Mouse (Mus musculus) stomach, embryonic 14.5 days (tissue): ENCODE results near the gene Dkkl1. TPM values are rescaled to one million over a fixed set of nuclear protein-coding genes. Genes with fewer than 3 reads are reported as not detected.

Experiments
- microRNA-seq: library from miRNA; unstranded; fragments of <30 nt; microRNA quantifications from one replicate; pipeline ENCODE4, GENCODE M21; 2016
- polyA plus RNA-seq: library from polyadenylated mRNA; unstranded; fragments of >200 nt; fragmentation: Nextera tagmentation; extraction: Ambion mirVana; gene quantifications from 2 replicates; pipeline ENCODE4 v1.2.1, GENCODE M21; 2014

The Dkkl1 gene
- polyA plus RNA-seq, 1 experiment from 2014 or later = 0.45 TPM

Small RNA genes lying within 50 kb of the gene (microRNA-seq; reads per million reads assigned to microRNA genes)
- not detected for gene Mir7055

Other genes with a start within 250 kb of the Dkkl1 start
- 24.7 and 25.0 TPM in 2 replicates for gene Cpt1c, start 237.3 kb downstream of the Dkkl1 start, polyA plus RNA-seq
- gene Prmt1, start 225.6 kb downstream of the Dkkl1 start, polyA plus RNA-seq = 165 and 186 TPM in 2 replicates
- 89.2 and 96.0 TPM in 2 replicates for gene Irf3, start 214.5 kb downstream of the Dkkl1 start, polyA plus RNA-seq
- gene Bcl2l12, start 213.4 kb downstream of the Dkkl1 start, polyA plus RNA-seq = 60.6 and 62.9 TPM in 2 replicates
- gene Scaf1, start 195.8 kb downstream of the Dkkl1 start, polyA plus RNA-seq = 48.9 and 49.8 TPM in 2 replicates
- 71.0 and 75.0 TPM in 2 replicates for gene Rras, start 194.2 kb downstream of the Dkkl1 start, polyA plus RNA-seq
- gene Prr12, start 159.3 kb downstream of the Dkkl1 start, polyA plus RNA-seq = 13.7 and 17.8 TPM in 2 replicates
- gene Nosip, start 149.7 kb downstream of the Dkkl1 start, polyA plus RNA-seq = 58.9 and 63.6 TPM in 2 replicates
- gene Prrg2, start 149.5 kb downstream of the Dkkl1 start, polyA plus RNA-seq = 20.7 and 20.9 TPM in 2 replicates
- gene Rcn3, start 119.9 kb downstream of the Dkkl1 start, polyA plus RNA-seq = 418 and 432 TPM in 2 replicates
- gene Fcgrt, start 108.3 kb downstream of the Dkkl1 start, polyA plus RNA-seq = 78.6 and 79.9 TPM in 2 replicates
- 1,682 and 1,777 TPM in 2 replicates for gene Rps11, start 87.7 kb downstream of the Dkkl1 start, polyA plus RNA-seq
- 1,622 and 1,649 TPM in 2 replicates for gene Rpl13a, start 83.4 kb downstream of the Dkkl1 start, polyA plus RNA-seq
- 0.65 and 0.83 TPM in 2 replicates for gene Gm45713, start 75.9 kb downstream of the Dkkl1 start, polyA plus RNA-seq
- gene Flt3l, start 75.7 kb downstream of the Dkkl1 start, polyA plus RNA-seq = 2.1 and 2.9 TPM in 2 replicates
- gene Pih1d1, start 57.8 kb downstream of the Dkkl1 start, polyA plus RNA-seq = 103 and 114 TPM in 2 replicates
- gene Aldh16a1, start 57.6 kb downstream of the Dkkl1 start, polyA plus RNA-seq = 43.4 and 54.1 TPM in 2 replicates
- gene Slc17a7, start 48.2 kb downstream of the Dkkl1 start, polyA plus RNA-seq = 0.20 TPM in 1 of 2 replicates, not detected in the other
- not detected in 2 replicates for gene Gfy, start 32.6 kb downstream of the Dkkl1 start, polyA plus RNA-seq
- gene Pth2, start 31.2 kb downstream of the Dkkl1 start, polyA plus RNA-seq = not detected in 2 replicates
- 0.22 and 0.55 TPM in 2 replicates for gene Ccdc155, start 7.3 kb downstream of the Dkkl1 start, polyA plus RNA-seq
- gene Tead2, start 3.6 kb upstream of the Dkkl1 start, polyA plus RNA-seq = 155 and 167 TPM in 2 replicates
- gene Cd37, start 27.0 kb upstream of the Dkkl1 start, polyA plus RNA-seq = 2.2 and 3.5 TPM in 2 replicates
- not detected in 2 replicates for gene Slc6a16, start 28.9 kb upstream of the Dkkl1 start, polyA plus RNA-seq
- gene Slc6a21, start 65.4 kb upstream of the Dkkl1 start, polyA plus RNA-seq = not detected in 2 replicates
- gene Trpm4, start 121.6 kb upstream of the Dkkl1 start, polyA plus RNA-seq = 18.3 and 23.5 TPM in 2 replicates
- 0.78 and 1.8 TPM in 2 replicates for gene Hrc, start 123.1 kb upstream of the Dkkl1 start, polyA plus RNA-seq
- 5.2 and 6.1 TPM in 2 replicates for gene Ppfia3, start 154.9 kb upstream of the Dkkl1 start, polyA plus RNA-seq
- 4.2 and 5.1 TPM in 2 replicates for gene Lin7b, start 158.4 kb upstream of the Dkkl1 start, polyA plus RNA-seq
- 118 and 124 TPM in 2 replicates for gene Snrnp70, start 183.6 kb upstream of the Dkkl1 start, polyA plus RNA-seq
- not detected in 2 replicates for gene Kcna7, start 193.5 kb upstream of the Dkkl1 start, polyA plus RNA-seq
- 4.1 and 4.5 TPM in 2 replicates for gene Ntf5, start 201.5 kb upstream of the Dkkl1 start, polyA plus RNA-seq
- 0.52 TPM in 1 of 2 replicates, not detected in the other for gene Lhb, start 208.7 kb upstream of the Dkkl1 start, polyA plus RNA-seq
- 32.7 and 35.3 TPM in 2 replicates for gene Gys1, start 222.7 kb upstream of the Dkkl1 start, polyA plus RNA-seq
- 132 and 135 TPM in 2 replicates for gene Ruvbl2, start 225.9 kb upstream of the Dkkl1 start, polyA plus RNA-seq
- gene Ftl1, start 247.7 kb upstream of the Dkkl1 start, polyA plus RNA-seq = 4,275 and 4,681 TPM in 2 replicates